Mouse (Mus musculus) midbrain, embryonic 13.5 days (tissue): ENCODE measurements around the gene Akap8. TPM values are rescaled to one million over a fixed set of nuclear protein-coding genes. Genes with fewer than 3 reads are reported as not detected.

Experiments used
- ATAC-seq: fragments of 200-750 bp; cut with Nextera tagmentation; 2 replicates; pipeline ENCODE4 v1.8.0; 2017; ENCODE audit warnings: mild to moderate bottlenecking, moderate TSS enrichment, moderate library complexity
- H3K27ac ChIP-seq: fragments of 300-500 bp; sonication (generic); 2 replicates; pipeline ENCODE4 v1.5.1; 2015; ENCODE audit warnings: inconsistent platforms, mild to moderate bottlenecking, moderate library complexity
- H3K27me3 ChIP-seq: fragments of 300-500 bp; sonication (generic); 2 replicates; pipeline ENCODE4 v1.6.1; 2015; ENCODE audit warnings: mild to moderate bottlenecking, inconsistent platforms
- H3K36me3 ChIP-seq: fragments of 300-500 bp; sonication (generic); 2 replicates; pipeline ENCODE4 v1.6.1; 2015; ENCODE audit warnings: mild to moderate bottlenecking, inconsistent platforms
- H3K4me1 ChIP-seq: fragments of 300-500 bp; sonication (generic); replicated peaks from 2 replicates; pipeline ENCODE4 v1.6.1; 2015; ENCODE audit warnings: inconsistent platforms
- H3K4me2 ChIP-seq: fragments of 300-500 bp; sonication (generic); replicated peaks from 2 replicates; pipeline ENCODE4 v1.6.1; 2015; ENCODE audit warnings: moderate library complexity, mild to moderate bottlenecking, inconsistent platforms
- H3K4me3 ChIP-seq: fragments of 300-500 bp; sonication (generic); replicated peaks from 2 replicates; pipeline ENCODE4 v1.5.1; 2015; ENCODE audit warnings: mild to moderate bottlenecking, inconsistent platforms
- H3K9ac ChIP-seq: fragments of 300-500 bp; sonication (generic); replicated peaks from 2 replicates; pipeline ENCODE4 v1.6.1; 2015; ENCODE audit warnings: mild to moderate bottlenecking, inconsistent platforms
- H3K9me3 ChIP-seq: fragments of 300-500 bp; sonication (generic); 2 replicates; pipeline ENCODE4 v1.6.1; 2016; ENCODE audit warnings: mild to moderate bottlenecking, inconsistent platforms
- WGBS: fragments of 180-500 bp; shearing (Covaris S2); methylation state at CpG from one replicate; pipeline ENCODE4 v1.1.7; 2015; 5-methylcytosine and 5-hydroxymethylcytosine counted together
- polyA plus RNA-seq: library from polyadenylated mRNA; unstranded; fragments of >200 nt; fragmentation: Nextera tagmentation; extraction: Ambion mirVana; gene quantifications from 2 replicates; pipeline ENCODE4 v1.2.1, GENCODE M21; 2015

Akap8 gene
- polyA plus RNA-seq, 1 experiment from 2014 or later, result 121 TPM

DNA sequence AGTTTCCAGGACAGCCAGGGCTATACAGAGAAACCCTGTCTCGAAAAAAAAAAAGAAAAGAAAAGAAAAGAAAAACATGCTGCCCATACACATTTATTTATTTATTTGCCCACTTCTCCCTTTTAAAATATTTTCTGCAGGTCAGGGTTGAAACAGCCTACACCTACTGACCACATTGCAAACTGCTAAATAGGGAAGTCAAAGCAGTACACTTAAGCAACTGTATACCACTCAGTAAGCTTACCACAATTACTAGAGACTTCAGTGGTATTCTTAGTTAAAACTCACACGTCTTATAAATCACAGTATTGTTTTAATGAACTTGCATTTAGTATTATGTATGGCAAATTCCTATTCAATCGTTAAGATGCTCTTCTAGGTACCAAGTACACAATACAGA is 40.5 kb downstream of the Akap8 start:
- no peaks in the 10 kb centered on the region for H3K9me3 ChIP-seq
- 92% methylated on average over 3 of the region's 3 CpGs for WGBS
- ATAC-seq, result no peak
- H3K4me3 ChIP-seq, result no peak overlapping the region
- no peaks in the 10 kb centered on the region for H3K36me3 ChIP-seq
- no peak overlapping the region for H3K27ac ChIP-seq
- no peak overlapping the region for H3K4me2 ChIP-seq
- no peak overlapping the region for H3K9ac ChIP-seq
- no peaks in the 10 kb centered on the region for H3K27me3 ChIP-seq
- peaks cover 40% of the 10 kb centered on the region for H3K4me1 ChIP-seq

DNA sequence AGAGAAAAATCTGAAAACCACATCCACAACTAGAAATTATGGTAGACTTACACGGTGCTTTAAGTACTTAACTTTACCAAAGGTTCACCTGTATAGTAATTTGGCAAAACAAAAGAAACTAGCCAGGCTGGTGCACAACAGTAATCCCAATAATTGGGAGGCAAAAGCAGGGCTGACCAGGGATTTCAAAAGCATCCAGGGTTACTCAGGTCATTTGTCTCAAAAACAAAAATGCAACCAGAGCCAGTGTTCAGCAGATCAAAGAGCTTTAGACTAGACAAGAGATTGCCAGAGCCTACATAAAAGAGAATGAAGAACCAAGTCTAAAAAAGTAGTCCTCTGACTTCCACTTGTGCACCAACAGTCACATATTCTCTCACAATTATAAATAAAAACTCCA is 43.8 kb downstream of the Akap8 start:
- WGBS, result 82% methylated on average over 1 of the region's 1 CpGs
- ATAC-seq, result no peak

DNA sequence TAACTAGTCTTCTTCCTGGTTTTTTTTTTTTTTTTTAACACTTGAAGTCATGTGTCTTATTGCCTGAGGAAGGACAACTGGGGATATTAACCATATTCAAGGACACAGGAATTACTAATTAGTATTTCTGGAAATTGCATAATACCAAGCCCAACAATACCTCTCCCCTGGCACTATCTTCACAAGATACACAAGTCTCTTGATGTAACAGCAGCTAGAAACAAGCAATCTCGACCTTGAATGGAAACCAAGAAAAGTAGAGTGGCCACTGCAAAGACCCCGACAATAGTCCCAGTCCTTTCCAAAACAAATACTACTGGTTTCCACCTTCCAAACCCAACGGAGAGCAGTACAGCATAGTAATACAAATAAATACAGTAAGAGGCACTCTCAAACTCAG is 45.5 kb downstream of the Akap8 start:
- Histone ChIP-seq H3K4me3 (no peak overlapping the region), H3K9me3 (no peaks in the 10 kb centered on the region), H3K4me2 (no peak overlapping the region), H3K27me3 (no peaks in the 10 kb centered on the region), H3K4me1 (peaks cover 9% of the 10 kb centered on the region; the same call in 1 of the 2 replicates), H3K9ac (no peak overlapping the region), H3K27ac (no peak overlapping the region), H3K36me3 (no peaks in the 10 kb centered on the region)
- ATAC-seq, result no peak
- WGBS, result 86% methylated on average over 3 of the region's 3 CpGs

More for the DNA sequence above, 43.8 kb downstream of the Akap8 start:
- Histone ChIP-seq H3K36me3 (no peaks in the 10 kb centered on the region), H3K27ac (no peak overlapping the region), H3K9ac (no peak overlapping the region), H3K9me3 (no peaks in the 10 kb centered on the region), H3K4me1 (peaks cover 22% of the 10 kb centered on the region), H3K4me3 (no peak overlapping the region), H3K27me3 (no peaks in the 10 kb centered on the region), H3K4me2 (no peak overlapping the region)

DNA sequence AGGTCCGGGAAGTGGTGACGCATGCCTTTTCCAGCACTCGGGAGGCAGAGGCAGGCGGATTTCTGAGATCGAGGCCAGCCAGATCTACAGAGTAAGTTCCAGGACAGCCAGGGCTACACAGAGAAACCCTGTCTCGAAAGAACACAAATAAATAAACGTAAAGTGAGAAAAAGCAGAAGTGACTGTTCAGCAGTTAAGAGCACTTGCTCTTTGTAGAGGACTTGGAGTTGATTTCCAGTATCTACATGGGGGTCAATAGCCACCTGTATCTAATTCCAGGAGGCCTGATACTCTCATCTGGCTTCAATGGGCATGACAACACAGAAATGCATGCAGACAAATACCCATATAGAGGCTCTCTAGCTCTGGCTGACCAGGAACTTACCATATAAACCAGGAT is 51.9 kb downstream of the Akap8 start:
- Histone ChIP-seq H3K4me3 (no peak overlapping the region), H3K4me2 (no peak overlapping the region), H3K4me1 (no peaks in the 10 kb centered on the region), H3K9me3 (no peaks in the 10 kb centered on the region), H3K27me3 (no peaks in the 10 kb centered on the region), H3K27ac (no peak overlapping the region), H3K36me3 (no peaks in the 10 kb centered on the region), H3K9ac (no peak overlapping the region)
- no peak for ATAC-seq
- 96% methylated on average over 7 of the region's 7 CpGs for WGBS

DNA sequence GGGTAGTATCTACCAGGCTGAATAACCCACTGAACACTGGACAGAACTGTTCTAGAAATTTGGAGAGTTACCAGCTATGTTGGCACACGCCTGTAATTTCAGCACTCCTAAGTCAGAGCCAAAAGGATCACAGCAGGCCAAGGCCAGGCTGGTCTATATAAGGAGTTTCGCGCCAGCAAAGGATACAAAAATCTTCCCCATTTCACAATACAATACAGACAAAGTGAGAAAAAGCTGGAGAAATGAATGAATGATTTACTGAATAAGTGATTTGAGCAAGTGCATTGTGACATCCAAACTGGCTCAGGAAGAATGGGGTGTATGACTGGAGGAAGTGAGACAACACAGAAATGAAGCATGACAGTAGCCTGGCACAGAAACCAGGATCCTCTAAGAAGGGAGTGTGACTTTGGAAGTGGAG is 52.5 kb downstream of the Akap8 start:
- no peak overlapping the region for H3K27ac ChIP-seq
- WGBS, result 90% methylated on average over 3 of the region's 3 CpGs
- H3K27me3 ChIP-seq, result no peaks in the 10 kb centered on the region
- no peaks in the 10 kb centered on the region for H3K9me3 ChIP-seq
- no peak overlapping the region for H3K9ac ChIP-seq
- no peaks in the 10 kb centered on the region for H3K4me1 ChIP-seq
- ATAC-seq, result no peak
- no peaks in the 10 kb centered on the region for H3K36me3 ChIP-seq
- H3K4me2 ChIP-seq, result no peak overlapping the region
- H3K4me3 ChIP-seq, result no peak overlapping the region

DNA sequence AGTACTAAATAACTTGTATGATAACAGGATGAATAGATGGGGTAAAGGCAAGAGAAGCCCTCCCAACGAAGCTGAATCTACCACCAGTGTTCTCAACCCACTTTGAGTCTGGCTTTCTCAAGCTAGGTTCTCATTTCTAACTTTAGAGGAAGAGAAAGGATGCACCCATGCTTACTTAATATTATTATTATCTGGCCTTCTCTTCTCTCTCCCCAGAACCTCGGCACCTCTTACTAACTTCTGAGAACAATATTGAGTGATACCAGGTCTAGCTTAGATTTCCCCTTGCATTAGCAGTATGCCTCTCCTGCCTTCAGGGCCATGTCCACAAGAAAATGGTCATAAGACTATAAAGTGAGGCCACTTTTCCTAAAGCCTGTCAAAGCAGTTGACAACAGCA is 52.9 kb downstream of the Akap8 start:
- no peaks in the 10 kb centered on the region for H3K27me3 ChIP-seq
- no peak for ATAC-seq
- 67% methylated on average over 2 of the region's 2 CpGs for WGBS
- H3K4me1 ChIP-seq, result no peaks in the 10 kb centered on the region
- no peak overlapping the region for H3K27ac ChIP-seq
- no peak overlapping the region for H3K4me3 ChIP-seq
- no peak overlapping the region for H3K9ac ChIP-seq
- H3K4me2 ChIP-seq, result no peak overlapping the region
- no peaks in the 10 kb centered on the region for H3K36me3 ChIP-seq
- H3K9me3 ChIP-seq, result no peaks in the 10 kb centered on the region

DNA sequence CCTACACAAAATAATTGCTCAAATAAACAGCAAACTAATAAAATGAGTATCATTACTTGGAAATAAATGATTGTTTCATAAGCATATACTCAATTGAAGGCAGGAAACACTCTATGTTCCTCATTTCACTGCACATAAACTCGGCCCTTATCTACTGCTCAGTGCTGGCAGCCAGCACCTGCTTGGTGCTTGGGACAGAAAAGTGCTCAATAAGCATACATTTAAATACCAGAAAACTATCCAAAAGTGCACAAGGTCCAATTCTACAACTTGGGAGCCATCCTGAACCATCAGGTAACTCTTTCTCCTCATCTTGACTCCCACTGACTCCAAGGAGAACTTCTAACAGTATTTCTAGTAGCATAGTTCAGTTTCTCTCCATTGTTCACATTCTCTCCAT is 53.4 kb downstream of the Akap8 start:
- no peak overlapping the region for H3K27ac ChIP-seq
- 93% methylated on average over 1 of the region's 1 CpGs for WGBS
- H3K9me3 ChIP-seq, result no peaks in the 10 kb centered on the region
- H3K36me3 ChIP-seq, result no peaks in the 10 kb centered on the region
- H3K4me2 ChIP-seq, result no peak overlapping the region
- H3K9ac ChIP-seq, result no peak overlapping the region
- H3K4me3 ChIP-seq, result no peak overlapping the region
- no peaks in the 10 kb centered on the region for H3K4me1 ChIP-seq
- H3K27me3 ChIP-seq, result no peaks in the 10 kb centered on the region
- ATAC-seq, result no peak

DNA sequence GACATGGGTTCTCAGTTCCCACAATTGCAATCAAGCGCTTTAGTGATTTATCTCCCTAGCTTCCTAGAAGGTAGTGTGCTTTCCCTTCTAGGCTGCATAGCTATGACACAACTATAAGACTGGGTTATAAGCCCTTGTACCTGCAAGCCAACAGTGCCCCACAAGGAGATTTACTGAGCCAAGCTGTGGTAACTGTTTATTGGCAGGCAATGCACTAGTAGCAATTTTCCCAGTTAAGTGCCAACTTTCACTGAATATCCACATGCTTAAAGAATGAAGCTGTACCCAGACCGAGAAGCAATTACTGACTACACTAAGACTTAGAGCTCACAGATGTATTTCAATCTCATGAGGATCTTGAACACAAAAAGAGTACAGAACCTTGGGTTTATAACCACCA is 57.4 kb downstream of the Akap8 start:
- Histone ChIP-seq H3K4me1 (peaks cover under 1% of the 10 kb centered on the region), H3K27me3 (no peaks in the 10 kb centered on the region), H3K4me3 (no peak overlapping the region), H3K9ac (no peak overlapping the region), H3K27ac (no peak overlapping the region), H3K4me2 (no peak overlapping the region), H3K9me3 (no peaks in the 10 kb centered on the region), H3K36me3 (no peaks in the 10 kb centered on the region)
- WGBS, result 91% methylated on average over 2 of the region's 2 CpGs
- ATAC-seq, result no peak

DNA sequence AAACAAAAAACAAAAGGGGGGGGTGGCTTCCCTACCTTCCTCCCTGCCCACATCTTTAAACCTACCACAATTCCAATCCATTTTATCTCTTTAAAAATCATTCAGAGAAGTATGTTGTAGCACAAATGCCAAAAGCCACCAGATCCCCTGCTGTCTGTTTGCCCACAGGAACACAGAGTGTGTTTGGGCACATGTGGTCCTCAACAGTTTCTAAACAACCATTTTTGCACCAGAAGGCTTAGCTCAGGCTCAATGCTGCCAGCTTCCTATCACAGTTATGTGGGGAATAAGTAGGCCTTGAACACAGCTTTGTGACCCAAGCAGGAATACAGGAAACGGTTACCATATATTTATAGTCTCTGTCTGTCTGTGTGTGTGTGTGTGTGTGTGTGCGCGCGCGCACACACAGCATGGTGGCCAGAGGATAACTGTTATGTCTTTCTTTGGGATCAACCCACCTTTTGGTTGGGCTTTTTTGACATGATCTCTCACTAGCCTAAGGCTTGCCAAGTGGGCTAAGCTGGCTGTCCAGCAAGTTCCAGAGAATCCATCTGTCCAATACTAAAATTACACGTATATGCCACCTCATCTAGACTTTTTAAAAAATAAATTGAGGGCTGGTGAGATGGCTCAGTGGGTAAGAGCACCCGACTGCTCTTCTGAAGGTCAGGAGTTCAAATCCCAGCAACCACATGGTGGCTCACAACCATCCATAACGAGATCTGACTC is 58.0 kb downstream of the Akap8 start:
- H3K4me1 ChIP-seq, result peaks cover 8% of the 10 kb centered on the region
- H3K4me3 ChIP-seq, result no peak overlapping the region
- no peak overlapping the region for H3K27ac ChIP-seq
- no peak overlapping the region for H3K4me2 ChIP-seq
- H3K27me3 ChIP-seq, result no peaks in the 10 kb centered on the region
- no peak overlapping the region for H3K9ac ChIP-seq
- ATAC-seq, result no peak
- no peaks in the 10 kb centered on the region for H3K9me3 ChIP-seq
- H3K36me3 ChIP-seq, result no peaks in the 10 kb centered on the region
- 95% methylated on average over 8 of the region's 8 CpGs for WGBS

DNA sequence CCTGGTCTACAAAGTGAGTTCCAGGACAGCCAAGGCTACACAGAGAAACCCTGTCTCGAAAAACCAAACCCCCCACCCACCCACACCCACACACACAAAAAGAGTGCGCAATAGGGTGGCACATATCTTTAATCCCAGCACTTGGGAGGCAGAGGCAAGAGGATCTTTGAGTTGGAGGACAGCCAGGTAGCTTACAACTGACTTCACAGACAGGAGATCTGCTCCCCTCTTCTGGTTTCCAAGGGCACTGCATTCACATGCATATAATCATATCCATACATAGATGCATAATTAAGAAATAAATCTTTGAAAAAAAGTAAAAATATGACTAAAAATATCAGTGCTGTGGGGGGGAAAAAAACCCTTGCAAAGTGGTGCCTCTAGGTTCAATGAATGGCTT is 62.2 kb downstream of the Akap8 start:
- Histone ChIP-seq H3K4me1 (peaks cover 15% of the 10 kb centered on the region), H3K36me3 (no peaks in the 10 kb centered on the region), H3K4me2 (no peak overlapping the region), H3K9me3 (no peaks in the 10 kb centered on the region), H3K4me3 (no peak overlapping the region), H3K9ac (no peak overlapping the region), H3K27ac (no peak overlapping the region), H3K27me3 (no peaks in the 10 kb centered on the region)
- 90% methylated on average over 2 of the region's 2 CpGs for WGBS
- no peak for ATAC-seq

DNA sequence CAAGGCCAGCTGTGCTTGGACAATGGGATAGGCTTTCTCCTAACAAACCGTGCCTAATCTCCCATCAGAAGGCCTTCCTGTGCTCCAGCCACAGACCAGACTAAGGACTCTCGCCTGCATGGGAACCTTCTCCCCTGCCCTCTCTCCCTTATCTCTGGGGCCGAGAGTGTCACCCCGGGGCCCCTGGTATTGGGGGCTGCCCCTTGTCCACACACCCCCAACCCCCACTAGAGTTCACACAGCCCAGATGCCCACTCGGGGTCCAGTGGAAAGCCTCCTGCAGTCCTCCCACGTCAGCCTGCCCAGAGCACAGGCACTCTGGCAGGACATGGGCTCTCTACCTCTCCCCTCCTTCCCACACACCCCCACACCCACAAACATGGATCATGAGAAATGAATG is 63.1 kb downstream of the Akap8 start:
- no peak; the same call in 1 of the 2 replicates for ATAC-seq
- no peaks in the 10 kb centered on the region for H3K9me3 ChIP-seq
- H3K27ac ChIP-seq, result peak overlapping the region; percentile 30

DNA sequence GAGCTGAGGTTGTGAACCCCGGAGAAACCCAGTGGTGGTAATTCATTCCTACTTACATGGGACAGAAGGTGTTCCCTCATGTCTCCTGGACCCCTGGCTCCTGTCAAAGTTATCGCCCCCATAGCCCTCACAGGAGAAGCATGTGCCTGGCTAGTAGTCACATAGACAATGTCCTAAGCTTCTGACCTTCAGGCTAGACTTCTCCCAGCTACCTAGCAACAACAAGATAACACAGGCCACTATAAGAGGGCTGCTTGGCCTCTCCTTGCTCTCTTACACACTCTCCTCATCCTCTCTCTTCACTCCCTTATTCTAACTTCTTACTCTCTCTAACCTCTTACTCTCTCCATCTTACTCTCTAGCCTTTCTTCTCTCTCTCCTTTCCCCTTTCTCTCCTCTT is 63.6 kb downstream of the Akap8 start:
- Histone ChIP-seq H3K27ac (peak overlapping the region; percentile 30), H3K4me1 (peaks cover 15% of the 10 kb centered on the region), H3K9ac (no peak overlapping the region), H3K36me3 (peaks cover 5% of the 10 kb centered on the region; the same call in 1 of the 2 replicates), H3K4me2 (no peak overlapping the region), H3K4me3 (no peak overlapping the region), H3K9me3 (no peaks in the 10 kb centered on the region), H3K27me3 (no peaks in the 10 kb centered on the region)
- WGBS, result 77% methylated on average over 2 of the region's 2 CpGs
- ATAC-seq, result no peak

More for the DNA sequence above, 63.1 kb downstream of the Akap8 start:
- Histone ChIP-seq H3K9ac (no peak overlapping the region), H3K36me3 (peaks cover 1% of the 10 kb centered on the region; the same call in 1 of the 2 replicates), H3K4me1 (peaks cover 15% of the 10 kb centered on the region), H3K4me2 (no peak overlapping the region), H3K4me3 (no peak overlapping the region), H3K27me3 (no peaks in the 10 kb centered on the region)
- WGBS, result 39% methylated on average over 6 of the region's 6 CpGs

DNA sequence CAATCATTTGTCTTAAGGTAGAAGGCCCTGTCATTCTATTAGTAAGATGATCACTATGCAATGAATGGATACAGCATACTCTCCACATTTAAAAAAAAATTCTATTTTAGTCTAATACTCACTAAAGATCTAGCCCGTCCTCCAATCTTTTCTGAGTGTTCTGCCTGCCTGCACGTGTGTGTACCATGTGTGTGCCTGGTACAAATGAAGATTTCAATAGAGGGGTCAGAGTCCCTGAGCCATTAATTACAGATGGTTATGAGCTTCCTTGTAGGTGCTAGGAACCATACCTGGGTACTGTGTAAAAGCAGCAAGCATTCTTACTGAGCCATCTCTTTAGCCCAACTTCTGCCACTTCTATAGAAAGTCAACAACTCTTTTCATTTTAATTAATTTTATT is 64.1 kb downstream of the Akap8 start:
- 93% methylated on average over 2 of the region's 2 CpGs for WGBS
- Histone ChIP-seq H3K4me3 (no peak overlapping the region), H3K27ac (no peak overlapping the region), H3K9ac (no peak overlapping the region), H3K9me3 (no peaks in the 10 kb centered on the region), H3K4me2 (no peak overlapping the region), H3K27me3 (no peaks in the 10 kb centered on the region), H3K4me1 (peaks cover 15% of the 10 kb centered on the region), H3K36me3 (peaks cover 7% of the 10 kb centered on the region; the same call in 1 of the 2 replicates)
- no peak for ATAC-seq
